Mouse (Mus musculus) frontal cortex, adult (tissue): ENCODE results near the gene Cep55.

ENCODE experiments used
- ATAC-seq: cut with Nextera tagmentation; 2 replicates; pipeline ENCODE4 v1.9.2; 2017; ENCODE audit warnings: mild to moderate bottlenecking, moderate library complexity, mixed read lengths; ENCODE audit not compliant: low TSS enrichment

Cep55 gene

DNA sequence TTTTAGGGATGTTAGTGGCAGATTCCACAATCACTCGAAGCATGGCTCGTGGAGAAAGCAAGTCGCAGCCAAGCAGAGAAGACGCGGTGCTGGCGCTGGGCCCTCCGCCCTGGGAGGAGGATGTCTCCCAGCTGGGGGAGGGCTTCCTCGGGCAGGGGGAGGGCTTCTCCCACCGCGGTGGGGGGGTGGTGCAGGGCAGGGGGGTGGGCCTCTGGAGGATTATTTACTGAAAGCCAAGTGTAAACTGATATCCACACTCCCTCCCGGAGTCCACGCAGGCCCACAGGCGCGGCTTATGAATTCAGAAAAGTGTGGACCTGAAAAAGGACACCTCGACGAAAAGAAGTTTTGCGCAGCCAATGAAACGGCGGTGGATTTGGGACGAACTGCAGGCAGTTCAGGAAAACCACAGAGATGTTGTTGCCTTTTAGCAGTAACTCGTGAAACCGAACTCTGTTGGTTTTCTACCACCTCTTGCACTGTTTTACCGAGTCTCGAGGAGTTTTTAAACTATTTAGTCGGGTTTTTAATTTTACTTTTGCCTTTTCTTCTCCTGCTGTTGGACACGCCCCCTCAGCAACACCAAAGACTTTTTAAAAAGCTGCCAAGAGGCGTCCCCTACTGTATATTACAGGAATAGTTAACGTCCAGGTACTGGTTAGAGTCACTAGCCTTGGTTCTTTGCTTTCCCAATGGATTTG lies 11.4 kb upstream of the Cep55 start, which contains the start of gene Myof:
Gene Myof, minus strand, starts transcription at position 297 of the 701 bp plus-strand sequence.
- peak; percentile 52; the same call in 1 of the 2 replicates for ATAC-seq

DNA sequence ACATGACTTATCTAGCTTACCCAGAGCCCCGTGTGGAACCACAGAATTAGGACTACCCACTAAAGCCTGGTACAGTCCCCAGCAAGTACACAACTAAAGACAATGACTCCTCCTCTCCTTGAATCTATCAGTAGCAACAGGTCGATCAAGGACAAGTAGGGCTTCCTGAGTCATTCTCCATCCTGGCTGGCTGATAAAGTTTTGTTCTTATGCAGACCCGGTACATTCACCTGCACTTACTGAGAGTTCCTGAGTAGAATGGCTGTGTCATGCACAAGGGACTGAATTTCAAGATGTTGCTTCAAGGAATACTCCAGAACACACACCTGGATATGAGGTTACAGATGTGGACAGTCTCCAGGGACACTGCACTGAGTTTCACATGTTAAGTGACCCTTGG lies 9.6 kb upstream of the Cep55 start:
- no peak for ATAC-seq

DNA sequence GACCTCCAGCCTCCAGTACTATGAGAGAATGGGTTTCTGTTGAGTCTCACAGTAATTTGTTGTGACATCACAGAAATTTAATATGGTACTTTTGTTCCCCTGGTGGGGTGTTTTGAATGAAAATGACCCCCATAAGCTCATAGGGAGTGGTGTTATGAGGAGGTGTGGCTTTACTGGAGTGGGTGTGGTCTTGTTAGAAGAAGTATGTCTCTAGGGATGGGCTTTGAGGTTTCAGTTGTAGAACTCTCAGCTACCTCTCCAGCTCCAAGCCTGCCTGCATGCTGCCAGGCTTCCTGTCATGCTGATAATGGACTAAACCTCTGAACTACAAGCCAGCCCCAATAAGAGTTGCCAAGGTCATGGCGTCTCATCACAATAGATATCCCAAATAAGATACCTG lies 5.1 kb upstream of the Cep55 start:
- no peak for ATAC-seq

DNA sequence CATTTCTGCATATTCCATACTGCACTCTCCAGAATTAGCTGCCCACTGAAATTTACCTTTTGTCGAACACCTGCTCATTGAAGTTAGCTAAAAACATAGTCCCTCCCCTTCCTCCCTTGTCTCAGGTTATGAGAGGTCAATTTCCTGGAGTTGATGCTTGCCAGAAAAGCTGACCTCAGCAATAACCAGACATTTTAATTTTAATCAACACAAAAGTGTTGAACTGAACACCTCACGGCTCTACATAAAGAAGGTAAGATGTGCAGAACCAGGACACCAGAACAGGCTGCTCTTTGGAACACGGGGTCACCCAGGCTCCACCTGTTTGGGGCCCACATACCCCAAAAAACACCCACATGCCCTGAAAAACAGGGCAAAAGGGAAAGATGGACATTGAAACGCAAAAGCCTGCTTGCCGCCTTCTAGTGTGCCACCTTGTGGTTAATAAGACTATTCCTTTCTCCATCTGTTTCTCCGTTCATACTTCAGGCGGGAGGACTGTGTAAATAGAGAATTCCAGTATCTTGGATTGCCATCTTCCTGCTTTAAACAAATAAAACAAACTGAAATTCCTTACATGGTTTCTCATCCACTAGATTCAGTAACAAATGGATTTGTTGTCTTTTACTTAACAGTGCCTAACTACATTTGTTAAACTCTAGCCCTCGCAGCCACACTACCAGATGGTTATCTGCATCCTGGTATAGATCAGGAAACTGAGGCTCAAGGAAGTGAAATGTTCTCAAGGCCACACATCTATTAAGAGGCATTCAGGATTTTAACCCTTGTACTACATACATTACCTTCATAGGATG lies 1.4 kb upstream of the Cep55 start:
- peak; percentile 60 for ATAC-seq

DNA sequence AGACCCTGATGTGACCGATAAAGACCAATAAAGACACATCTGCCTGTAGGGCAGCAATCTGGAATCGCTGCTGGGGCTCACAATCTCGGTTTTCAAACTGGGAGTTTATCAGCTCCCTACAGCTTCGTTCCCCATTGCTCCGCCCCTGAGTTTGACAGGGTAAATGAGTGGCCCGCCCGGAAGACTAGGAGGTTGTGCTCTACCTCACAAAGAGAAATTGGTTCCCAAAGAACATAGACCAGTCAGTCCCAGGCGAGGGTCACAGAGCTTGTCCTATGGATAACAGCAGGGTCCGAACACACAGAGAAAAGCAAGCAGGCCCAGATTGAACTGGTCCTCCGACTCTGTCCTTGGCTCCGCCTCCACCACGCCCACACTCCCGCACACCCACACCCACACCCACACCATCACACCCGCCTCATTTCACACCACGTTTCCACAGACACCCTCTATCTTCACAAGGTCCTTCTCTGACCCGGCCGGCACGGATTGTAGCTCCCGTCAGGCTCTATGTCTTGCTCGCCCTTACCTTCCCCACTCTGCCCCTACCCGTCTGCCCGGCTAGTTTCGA lies 577 bp upstream of the Cep55 start:
- peak; percentile 67 for ATAC-seq

DNA sequence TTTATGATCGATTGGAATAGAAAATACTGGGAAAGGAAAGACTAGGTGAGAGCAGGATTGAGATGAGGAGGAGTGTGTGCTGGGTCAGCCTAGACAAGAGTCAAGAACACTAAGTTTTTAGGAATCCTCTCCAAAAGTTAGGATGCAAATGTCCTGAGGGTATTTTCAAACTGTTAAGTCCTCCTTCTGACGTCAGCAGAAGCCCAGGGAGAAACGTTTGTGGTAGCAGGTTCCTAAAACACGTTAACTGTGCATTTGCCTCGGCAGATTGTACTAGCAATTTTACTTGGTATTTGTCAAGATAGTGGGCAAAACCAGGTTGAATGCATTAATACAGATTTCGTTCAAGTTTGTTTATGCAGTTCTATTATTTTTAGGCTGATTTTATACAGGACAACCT lies 987 bp downstream of the Cep55 start:
- no peak for ATAC-seq

DNA sequence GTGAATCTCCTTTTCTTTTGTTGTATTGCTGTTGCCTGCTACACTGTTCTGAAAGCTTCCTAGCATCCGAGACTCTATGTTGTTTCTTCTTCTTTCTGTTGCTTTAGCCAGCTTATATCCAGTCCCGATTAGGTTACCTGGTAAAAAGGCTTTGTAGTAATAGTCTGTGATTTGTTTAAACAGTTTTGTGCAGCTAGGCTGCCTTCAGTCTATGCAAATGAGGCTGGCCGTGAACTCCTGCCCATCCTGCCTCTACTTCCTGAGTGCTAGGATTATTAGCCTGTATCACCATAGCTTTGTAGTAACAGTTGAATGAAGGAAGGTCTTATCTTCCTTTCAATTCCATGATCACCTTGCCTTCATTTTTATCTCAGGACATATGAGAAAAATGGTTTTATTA lies 1.5 kb downstream of the Cep55 start:
- no peak for ATAC-seq

DNA sequence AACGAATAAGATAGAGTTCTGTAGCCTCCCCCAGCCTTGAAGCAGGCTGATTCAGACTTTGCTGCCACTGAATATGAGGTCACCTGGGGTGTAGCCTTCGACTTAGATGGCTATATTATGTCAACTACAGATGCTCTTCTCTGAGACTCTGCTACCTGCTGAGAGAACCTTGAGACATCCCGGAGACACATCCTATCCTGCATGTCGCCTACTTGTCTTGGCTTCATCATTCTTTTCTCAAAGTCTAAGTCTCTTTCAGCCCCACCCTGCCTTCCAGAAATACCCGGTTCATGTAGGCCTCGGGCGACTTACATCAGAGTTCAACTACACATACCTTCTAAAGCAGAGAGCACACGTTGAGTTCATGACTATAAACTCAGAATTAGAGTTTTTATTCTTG lies 2.1 kb downstream of the Cep55 start:
- no peak for ATAC-seq

DNA sequence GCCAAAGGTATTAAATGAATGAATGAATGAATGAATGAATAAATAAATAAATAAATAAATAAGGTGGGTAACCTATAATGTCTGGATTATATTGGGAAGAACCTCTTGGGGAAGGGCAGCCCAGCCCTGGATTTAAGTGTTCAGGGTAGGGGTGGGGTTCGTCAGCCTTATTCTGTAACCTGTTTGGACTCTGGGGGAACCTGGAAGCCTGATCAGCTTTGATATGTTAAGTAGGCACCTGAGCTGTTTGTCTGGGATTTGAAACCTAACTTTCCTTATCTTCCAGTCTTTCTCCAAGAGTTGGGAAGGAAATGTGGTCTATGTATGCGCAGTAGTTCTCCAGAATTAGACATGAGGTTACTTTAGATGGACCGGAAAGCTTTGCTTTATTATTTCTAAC lies 8.4 kb downstream of the Cep55 start:
- ATAC-seq, result no peak

DNA sequence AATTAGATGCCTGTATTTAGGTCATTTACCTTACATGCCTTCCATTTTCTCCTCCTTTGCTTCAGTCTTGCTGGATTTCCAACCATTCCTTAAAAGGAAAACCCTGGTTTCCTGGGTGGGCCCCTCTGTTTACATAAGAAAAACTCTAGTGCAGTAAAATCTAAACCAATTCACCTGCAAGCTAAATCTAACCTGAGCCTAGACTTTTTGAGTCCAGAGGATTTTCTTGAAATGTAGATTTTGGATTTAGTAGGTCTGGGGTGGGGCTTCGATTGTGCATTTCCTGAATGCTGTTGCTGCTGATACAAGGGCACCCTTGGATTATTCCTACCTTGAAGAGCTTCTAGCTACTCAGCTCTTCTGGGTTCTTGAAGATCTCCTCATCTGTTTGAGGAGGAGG lies 9.2 kb downstream of the Cep55 start:
- no peak for ATAC-seq

DNA sequence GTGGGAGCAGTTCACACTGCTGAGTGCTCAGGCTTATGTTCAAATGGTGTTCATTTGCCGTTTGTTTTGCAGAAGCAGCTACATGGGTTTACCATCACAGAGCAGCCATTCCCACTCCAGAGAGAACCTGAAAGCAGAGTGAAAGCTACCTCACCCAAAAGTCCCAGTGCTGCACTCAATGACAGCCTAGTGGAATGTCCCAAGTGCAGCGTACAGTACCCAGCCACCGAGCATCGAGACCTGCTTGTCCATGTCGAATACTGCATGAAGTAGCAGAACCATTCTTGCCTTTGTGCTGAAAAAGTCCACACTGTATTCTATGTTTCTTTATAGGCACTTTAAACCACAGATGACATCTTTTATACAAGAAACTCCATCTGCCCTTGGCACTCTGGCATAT lies 18.4 kb downstream of the Cep55 start:
- no peak for ATAC-seq

DNA sequence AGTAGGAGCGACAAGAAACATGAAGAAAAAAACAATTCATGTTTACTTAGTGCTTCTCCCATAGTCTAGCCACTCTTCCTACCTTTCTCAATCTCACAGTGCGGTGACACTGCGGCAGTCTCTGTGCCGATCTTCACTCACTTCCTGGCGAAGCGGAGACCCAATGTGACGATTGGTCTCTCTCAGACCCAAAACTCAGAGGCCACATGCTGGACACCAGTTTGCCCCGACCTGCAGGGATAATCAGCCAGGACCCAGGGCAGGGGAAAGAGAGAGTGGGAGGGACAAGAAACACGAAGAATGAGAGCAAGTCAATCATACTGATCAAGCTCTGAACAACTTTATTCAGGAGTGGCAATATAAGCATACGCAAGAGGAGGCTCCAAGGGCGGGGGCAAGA lies 20.2 kb downstream of the Cep55 start:
- ATAC-seq, result no peak

DNA sequence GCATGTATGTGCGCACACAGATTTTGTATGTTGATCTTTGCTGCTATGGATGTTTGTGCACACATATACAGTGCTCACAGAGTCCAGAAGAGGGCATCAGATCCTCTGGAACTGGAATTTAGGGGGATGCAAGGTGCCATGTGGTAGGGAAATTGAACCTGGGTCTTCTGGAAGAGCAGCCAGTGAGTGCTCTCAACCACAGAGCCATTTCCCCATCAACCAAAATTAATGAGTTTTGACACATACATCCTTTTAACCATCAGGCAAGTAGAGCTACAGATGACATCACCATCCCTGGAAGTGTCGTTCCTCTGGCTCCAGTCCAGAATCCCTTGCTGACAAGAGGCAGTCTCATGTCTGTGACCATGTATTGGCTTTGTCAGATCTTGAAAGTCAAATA lies 21.4 kb downstream of the Cep55 start:
- no peak for ATAC-seq

DNA sequence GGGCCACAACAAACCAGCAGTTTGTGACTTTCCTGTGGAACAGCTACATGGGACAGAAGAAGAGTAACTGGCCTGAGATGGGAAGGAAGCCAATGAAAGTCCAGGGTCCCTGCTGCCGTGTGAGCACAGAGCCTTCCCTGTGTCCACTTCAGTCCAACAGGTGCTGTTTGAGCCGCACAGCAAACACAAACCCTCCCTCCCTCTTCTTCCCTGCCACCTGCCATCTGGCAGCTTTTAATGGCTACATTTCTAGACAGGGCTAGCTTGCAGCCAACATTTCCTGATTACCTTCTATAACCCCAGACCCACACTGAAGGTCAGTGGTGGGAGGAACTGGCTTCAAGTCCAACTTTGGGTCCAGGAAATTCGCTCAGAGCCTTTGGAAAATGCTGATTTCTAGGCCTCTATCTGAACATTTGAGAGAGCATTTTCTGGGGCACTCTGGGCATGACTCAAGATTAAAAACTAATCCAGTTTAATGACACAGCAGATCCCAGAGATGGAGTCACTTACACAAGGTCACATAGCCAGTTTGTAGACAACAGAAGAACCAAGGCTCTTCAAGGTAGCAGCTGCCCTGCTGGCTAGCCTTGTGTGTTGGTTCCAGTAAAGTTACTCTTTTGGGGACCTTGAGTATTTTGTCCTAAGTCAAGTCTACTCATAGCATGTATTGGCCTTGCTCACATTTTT lies 23.2 kb downstream of the Cep55 start:
- ATAC-seq, result no peak

DNA sequence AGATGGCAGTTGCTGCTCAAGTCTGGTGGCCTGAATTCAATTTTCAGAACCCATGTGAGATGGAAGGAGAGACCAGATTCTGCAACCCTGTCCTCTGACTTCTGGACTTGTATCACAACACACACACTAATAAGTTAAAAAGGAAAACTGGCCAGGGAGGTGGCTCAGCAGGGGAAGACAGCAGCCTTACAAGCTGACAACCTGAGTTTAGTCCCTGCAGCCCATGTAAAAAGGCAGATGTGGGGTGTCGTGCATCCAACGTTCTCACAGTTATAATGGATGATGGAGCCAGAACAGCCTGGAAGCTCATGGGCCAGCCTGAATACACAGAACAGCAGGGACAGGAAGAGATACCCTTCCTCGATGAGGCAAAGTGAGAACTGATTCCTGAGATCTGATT lies 26.6 kb downstream of the Cep55 start:
- ATAC-seq, result no peak

DNA sequence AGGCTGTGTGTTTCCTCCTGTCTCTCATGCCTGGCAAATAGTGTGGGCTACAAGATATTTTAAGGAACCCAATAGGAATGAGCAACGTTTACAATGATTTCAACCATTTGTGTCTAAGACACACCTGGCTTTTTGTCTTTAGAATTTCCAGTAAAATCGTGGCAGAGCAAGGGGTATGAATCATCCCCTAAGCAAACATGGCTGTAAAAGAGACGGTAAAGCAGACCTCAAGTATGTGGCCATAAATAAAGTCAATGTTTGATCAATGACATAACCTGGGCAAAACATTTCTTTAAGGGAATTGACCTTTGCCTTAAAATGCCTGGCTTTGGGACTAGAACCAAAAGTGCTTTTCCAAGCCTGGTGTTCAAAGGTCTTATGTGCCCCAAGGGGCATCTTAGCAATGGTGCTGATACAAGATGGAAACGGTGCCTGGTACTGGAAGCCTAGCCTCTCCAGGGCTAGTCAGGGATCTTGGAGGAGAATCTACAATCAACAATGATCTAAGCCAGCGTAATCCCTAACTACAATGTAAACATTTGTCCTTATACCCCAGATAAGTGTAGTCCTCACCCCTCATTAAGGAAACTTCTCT lies 28.2 kb downstream of the Cep55 start:
- ATAC-seq, result no peak

DNA sequence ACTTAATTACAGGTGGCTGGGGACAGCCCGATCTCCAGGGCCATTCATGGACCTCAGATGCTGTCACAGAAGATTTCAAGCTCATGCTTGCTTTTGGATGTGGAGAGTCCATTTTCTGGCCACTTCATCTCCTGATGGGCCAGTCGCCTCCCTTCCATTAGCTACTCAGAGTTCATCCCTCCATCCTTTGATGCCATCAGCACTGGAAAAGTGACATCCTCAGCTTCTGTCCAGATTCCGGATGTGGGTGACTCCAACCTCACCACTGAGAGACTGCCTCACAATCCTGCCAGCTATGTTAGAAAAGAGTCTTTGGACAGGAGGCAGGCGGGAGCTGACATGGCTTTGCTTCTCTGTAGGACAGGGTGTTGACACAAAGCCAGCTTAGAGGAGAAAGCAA lies 31.0 kb downstream of the Cep55 start:
- ATAC-seq, result no peak

DNA sequence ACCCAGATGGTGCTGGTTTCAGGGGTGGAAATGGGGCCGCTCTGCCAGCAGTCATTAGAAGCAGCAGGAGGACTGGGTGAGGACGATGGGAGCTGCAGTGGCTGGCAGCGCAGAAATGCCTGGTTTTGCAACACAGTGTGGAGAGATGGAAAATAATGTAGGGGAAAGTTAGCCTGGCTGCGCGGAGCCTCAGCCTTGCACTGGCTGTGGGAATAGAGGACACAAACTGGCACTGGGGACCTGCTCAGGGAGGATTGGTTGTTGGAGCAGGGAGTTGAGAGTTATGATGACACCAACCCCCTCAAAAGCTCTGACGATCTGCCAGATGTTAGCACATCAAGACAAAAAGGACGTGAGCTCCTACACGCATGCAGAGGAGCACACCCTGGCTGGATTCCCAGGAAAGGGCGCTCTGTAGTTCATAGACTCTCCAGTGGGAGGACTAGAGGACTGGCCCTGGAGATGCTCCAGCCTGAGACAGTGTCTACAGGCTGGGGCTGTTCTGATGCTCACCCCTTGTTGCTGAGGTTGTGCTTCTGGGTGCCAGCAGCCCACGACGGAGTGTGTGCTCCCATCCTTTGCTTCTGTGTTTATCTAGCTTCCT lies 32.2 kb downstream of the Cep55 start:
- peak; percentile 90 for ATAC-seq

DNA sequence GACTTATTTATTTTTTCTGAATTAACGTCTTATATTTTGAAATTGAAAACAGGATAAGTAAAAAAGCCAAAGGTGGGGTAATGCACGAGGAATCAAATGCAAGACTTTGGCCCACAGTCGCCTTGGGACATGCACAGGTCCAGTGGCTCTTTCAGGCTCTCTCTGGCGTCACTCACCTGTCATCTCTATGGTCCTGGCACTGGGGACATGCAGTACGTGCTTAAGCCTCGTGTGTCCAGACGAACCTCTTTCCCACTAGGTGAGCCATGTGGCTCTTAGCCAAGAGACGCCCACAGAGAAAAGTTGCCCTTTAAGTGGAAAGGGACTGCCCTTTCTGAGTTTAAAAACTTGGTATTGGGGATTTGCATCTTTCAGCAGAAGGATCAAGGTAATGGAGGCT lies 34.5 kb downstream of the Cep55 start:
- ATAC-seq, result no peak

DNA sequence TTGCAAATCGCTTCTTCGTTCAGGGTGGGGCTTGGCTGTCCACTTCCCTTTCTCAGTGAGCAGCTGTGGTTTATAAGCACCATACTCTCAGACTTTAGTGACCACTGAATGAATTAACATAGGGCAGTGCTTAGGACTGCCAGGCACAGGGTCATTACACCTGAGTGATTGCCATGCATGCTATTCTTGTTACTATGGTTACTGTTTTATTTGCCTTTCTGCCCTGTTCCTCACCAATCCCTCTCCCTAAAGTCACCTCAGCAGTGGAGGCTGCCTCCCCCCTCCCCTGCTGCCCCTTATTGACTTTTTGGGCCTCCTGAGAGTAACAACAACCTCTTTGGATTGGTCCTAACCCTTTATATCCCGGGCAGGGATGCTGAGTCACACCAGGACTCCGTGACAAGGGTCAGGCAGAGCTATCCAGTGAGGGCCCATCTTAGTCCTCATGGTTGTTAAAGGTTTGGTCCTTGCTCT lies 36.7 kb downstream of the Cep55 start:
- ATAC-seq, result no peak

DNA sequence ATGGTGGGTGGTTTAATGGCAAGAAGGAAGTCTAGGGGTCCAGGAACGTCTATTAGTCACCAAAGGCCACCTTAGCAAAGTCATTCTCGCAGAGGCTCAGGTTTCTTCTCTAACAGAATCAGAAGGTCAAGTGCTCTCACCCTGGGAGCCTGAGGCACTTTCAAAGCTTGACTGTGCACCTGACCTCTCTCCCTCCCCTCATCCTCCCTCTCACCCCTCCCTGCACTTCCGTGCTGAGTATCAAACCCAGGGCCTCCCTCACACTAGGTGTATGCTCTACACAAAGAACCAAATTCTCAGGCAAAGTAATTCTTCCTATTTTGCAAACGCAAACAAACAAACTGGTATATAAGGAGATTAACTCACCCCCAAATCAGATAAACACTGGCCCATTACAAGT lies 41.4 kb downstream of the Cep55 start:
- no peak for ATAC-seq
